Mouse (Mus musculus) liver, embryonic 16.5 days (tissue): ENCODE measurements around the gene Ndufv1. TPM values are rescaled to one million over a fixed set of nuclear protein-coding genes. Genes with fewer than 3 reads are reported as not detected.
A peak's percentile ranks its signal among the peaks of the same experiment; 100 is the strongest.

Source experiments
- ATAC-seq: fragments of 200-750 bp; cut with Nextera tagmentation; 2 replicates; pipeline ENCODE4 v1.8.0; 2017; ENCODE audit warnings: low read depth, mild to moderate bottlenecking, moderate number of reproducible peaks, moderate library complexity
- H3K27ac ChIP-seq: fragments of 300-500 bp; sonication (generic); 2 replicates; pipeline ENCODE4 v1.5.1; 2014; ENCODE audit warnings: mild to moderate bottlenecking, low read length
- H3K27me3 ChIP-seq: fragments of 300-500 bp; sonication (generic); 2 replicates; pipeline ENCODE4 v1.6.1; 2014; ENCODE audit warnings: low read depth, low read length, mixed read lengths; ENCODE audit not compliant: control insufficient read depth, insufficient read depth
- H3K36me3 ChIP-seq: fragments of 300-500 bp; sonication (generic); 2 replicates; pipeline ENCODE4 v1.6.1; 2014; ENCODE audit warnings: mild to moderate bottlenecking; ENCODE audit not compliant: control insufficient read depth, insufficient read depth
- H3K4me1 ChIP-seq: fragments of 300-500 bp; sonication (generic); 2 replicates; pipeline ENCODE4 v1.6.1; 2014; ENCODE audit warnings: low read depth, low read length, mixed read lengths; ENCODE audit not compliant: control insufficient read depth
- H3K4me2 ChIP-seq: fragments of 300-500 bp; sonication (generic); 2 replicates; pipeline ENCODE4 v1.6.1; 2014; ENCODE audit warnings: low read depth, low read length, mixed read lengths
- H3K4me3 ChIP-seq: fragments of 300-500 bp; sonication (generic); 2 replicates; pipeline ENCODE4 v1.5.1; 2014; ENCODE audit warnings: low read depth, mild to moderate bottlenecking, low read length
- H3K9ac ChIP-seq: fragments of 300-500 bp; sonication (generic); 2 replicates; pipeline ENCODE4 v1.6.1; 2014; ENCODE audit warnings: low read depth, low read length
- H3K9me3 ChIP-seq: fragments of 300-500 bp; sonication (generic); replicated peaks from 2 replicates; pipeline ENCODE4 v1.6.1; 2016; ENCODE audit warnings: low read length; ENCODE audit not compliant: control insufficient read depth
- WGBS: fragments of 180-500 bp; shearing (Covaris S2); extraction: QIAGEN DNeasy Blood & Tissue Kit; methylation state at CpG from one replicate; pipeline ENCODE4 v1.1.7; 2014; ENCODE audit not compliant: insufficient replicate concordance; 5-methylcytosine and 5-hydroxymethylcytosine counted together
- polyA plus RNA-seq: library from polyadenylated mRNA; unstranded; fragments of >200 nt; fragmentation: Nextera tagmentation; extraction: Ambion mirVana; gene quantifications from 2 replicates; pipeline ENCODE4 v1.2.1, GENCODE M21; 2015

Ndufv1 gene
- polyA plus RNA-seq, 1 experiment from 2014 or later, result 145 TPM

DNA sequence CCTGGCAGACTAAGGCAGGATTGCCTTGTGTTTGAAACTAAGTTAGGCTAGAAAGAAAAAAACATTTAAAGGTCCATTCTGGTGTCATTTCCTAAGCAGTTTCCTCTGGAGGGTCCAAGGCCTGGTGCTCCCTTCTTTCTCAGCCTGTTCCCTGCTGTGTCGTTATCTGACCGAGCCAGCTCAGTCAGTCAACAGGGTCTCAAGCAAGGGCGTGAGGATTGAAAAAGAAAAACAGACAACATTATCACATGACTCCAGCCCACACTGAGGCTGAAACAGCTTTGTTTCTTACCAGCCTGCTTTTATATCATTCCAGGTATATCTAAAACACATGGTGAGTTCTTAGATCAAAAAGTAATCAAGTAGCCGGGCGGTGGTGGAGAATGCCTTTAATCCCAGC lies 3.0 kb upstream of the Ndufv1 start:
- H3K27ac ChIP-seq, result peak overlapping the region; percentile 71
- 16% methylated on average over 5 of the region's 5 CpGs for WGBS
- peak; percentile 10; the same call in 1 of the 2 replicates for ATAC-seq
- no peaks in the 10 kb centered on the region; the same call in 1 of the 2 replicates for H3K36me3 ChIP-seq
- H3K27me3 ChIP-seq, result no peaks in the 10 kb centered on the region
- H3K4me3 ChIP-seq, result no peak overlapping the region
- no peak overlapping the region for H3K9ac ChIP-seq
- H3K4me2 ChIP-seq, result no peak overlapping the region
- peaks cover 47% of the 10 kb centered on the region for H3K4me1 ChIP-seq
- H3K9me3 ChIP-seq, result no peaks in the 10 kb centered on the region

GRCm38 (mm10) chr19:4014802-4015201 lies 2.2 kb upstream of the Ndufv1 start:
- Histone ChIP-seq H3K9ac (no peak overlapping the region), H3K36me3 (peaks cover 2% of the 10 kb centered on the region; the same call in 1 of the 2 replicates), H3K4me1 (peaks cover 47% of the 10 kb centered on the region), H3K27me3 (no peaks in the 10 kb centered on the region), H3K4me3 (no peak overlapping the region), H3K9me3 (no peaks in the 10 kb centered on the region), H3K27ac (peak overlapping the region; percentile 71), H3K4me2 (no peak overlapping the region)
- no peak for ATAC-seq

- Histone ChIP-seq H3K27me3 (no peaks in the 10 kb centered on the region), H3K9ac (peak overlapping the region; percentile 84), H3K9me3 (no peaks in the 10 kb centered on the region), H3K4me3 (peak overlapping the region; percentile 92), H3K4me1 (peaks cover 34% of the 10 kb centered on the region), H3K36me3 (peaks cover 8% of the 10 kb centered on the region), H3K27ac (peak overlapping the region; percentile 78), H3K4me2 (peak overlapping the region; percentile 80)
- ATAC-seq, result peak; percentile 22
- WGBS, result 13% methylated on average over 9 of the region's 9 CpGs
Observed at GRCm38 (mm10) chr19:4013066-4013465, 460 bp upstream of the Ndufv1 start.

DNA sequence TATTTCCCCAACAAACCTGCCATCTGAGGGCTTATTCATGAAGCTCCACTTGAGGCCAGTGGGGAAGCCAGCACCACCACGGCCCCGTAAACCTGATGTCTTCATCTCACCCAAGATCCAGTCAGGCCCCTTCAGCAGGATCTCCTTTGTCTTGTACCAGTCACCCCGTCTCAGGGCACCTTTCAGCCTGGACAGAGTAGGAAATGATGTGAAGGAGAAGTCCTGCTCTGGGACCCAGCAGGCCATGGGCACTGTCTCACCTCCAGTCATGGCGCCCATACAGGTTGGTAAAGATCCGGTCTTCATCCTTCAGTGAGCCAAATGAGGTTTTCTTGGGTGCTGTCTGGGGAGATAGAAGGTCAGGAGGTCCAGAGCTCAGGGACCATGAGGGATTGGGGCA lies 1.5 kb downstream of the Ndufv1 start:
- Histone ChIP-seq H3K4me2 (no peak overlapping the region), H3K27me3 (no peaks in the 10 kb centered on the region), H3K9me3 (no peaks in the 10 kb centered on the region), H3K9ac (no peak overlapping the region), H3K36me3 (peaks cover 26% of the 10 kb centered on the region), H3K4me3 (no peak overlapping the region), H3K27ac (no peak overlapping the region), H3K4me1 (peaks cover 32% of the 10 kb centered on the region)
- 89% methylated on average over 5 of the region's 5 CpGs for WGBS
- ATAC-seq, result no peak

DNA sequence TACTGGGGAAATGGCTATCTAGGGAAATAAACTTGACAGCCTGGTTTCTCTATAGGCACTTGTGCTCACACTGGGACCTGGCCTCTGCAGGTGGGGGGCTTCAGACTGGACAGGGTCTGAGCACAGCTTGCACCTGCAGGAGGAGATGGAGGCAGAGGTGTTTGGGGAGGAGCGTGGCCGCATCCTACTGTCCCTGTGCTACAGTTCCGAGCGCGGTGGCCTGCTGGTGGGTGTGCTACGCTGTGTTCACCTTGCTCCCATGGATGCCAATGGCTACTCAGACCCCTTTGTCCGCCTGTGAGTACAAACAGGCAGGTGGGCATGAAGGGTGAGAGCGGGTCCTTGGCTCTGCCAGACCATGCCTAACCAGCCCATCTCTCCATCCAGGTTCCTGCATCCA lies 6.6 kb downstream of the Ndufv1 start:
- Histone ChIP-seq H3K36me3 (peaks cover 29% of the 10 kb centered on the region), H3K4me2 (no peak overlapping the region), H3K9ac (no peak overlapping the region), H3K4me3 (no peak overlapping the region), H3K9me3 (no peaks in the 10 kb centered on the region), H3K27me3 (no peaks in the 10 kb centered on the region), H3K27ac (no peak overlapping the region), H3K4me1 (peaks cover 8% of the 10 kb centered on the region)
- ATAC-seq, result no peak
- WGBS, result 81% methylated on average over 8 of the region's 8 CpGs

- no peaks in the 10 kb centered on the region for H3K9me3 ChIP-seq
- peaks cover 28% of the 10 kb centered on the region for H3K36me3 ChIP-seq
- no peak overlapping the region for H3K27ac ChIP-seq
- H3K27me3 ChIP-seq, result no peaks in the 10 kb centered on the region
- H3K4me1 ChIP-seq, result peaks cover 10% of the 10 kb centered on the region
- no peak overlapping the region for H3K4me3 ChIP-seq
- no peak for ATAC-seq
- no peak overlapping the region for H3K9ac ChIP-seq
- H3K4me2 ChIP-seq, result no peak overlapping the region
- 79% methylated on average over 9 of the region's 9 CpGs for WGBS
Observed at GRCm38 (mm10) chr19:4005091-4005490, 7.5 kb downstream of the Ndufv1 start.

DNA sequence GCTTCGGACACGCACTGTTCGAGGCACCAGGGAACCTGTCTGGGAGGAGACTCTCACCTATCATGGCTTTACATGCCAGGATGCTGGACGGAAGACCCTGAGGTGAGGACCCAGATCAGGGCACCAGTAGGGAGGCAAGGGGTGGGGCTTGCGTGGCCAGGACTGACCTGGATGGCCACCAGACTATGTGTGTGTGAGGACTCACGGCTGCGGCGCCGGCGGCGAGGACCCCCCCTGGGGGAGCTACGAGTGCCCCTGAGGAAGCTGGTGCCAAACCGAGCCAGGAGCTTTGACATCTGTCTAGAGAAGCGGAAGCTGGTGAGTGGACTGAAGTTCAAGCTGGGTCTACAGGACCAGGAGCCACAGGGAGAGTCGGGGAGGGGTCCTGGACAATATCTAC lies 8.3 kb downstream of the Ndufv1 start:
- Histone ChIP-seq H3K9me3 (no peaks in the 10 kb centered on the region), H3K4me3 (no peak overlapping the region), H3K4me2 (no peak overlapping the region), H3K27me3 (no peaks in the 10 kb centered on the region), H3K9ac (no peak overlapping the region), H3K27ac (no peak overlapping the region), H3K36me3 (peaks cover 27% of the 10 kb centered on the region), H3K4me1 (peaks cover 16% of the 10 kb centered on the region)
- 77% methylated on average over 15 of the region's 15 CpGs for WGBS
- no peak for ATAC-seq

DNA sequence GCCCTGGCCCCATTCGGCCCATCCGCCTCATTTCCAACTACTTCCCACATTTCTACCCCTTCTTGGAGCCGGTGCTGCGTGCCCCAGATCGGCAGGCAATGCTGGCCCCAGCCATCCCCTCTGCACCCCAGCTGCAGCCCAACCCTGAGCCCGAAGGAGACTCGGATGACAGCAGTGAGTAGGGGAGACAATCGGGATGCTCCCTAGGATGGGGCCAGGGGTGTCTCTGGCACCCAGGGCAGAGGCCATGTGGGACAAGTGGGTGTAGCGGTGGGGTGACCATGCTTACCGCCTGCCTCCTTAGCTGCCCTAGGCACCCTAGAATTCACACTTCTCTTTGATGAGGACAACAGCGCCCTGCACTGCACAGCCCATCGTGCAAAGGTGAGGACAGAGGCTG lies 9.0 kb downstream of the Ndufv1 start:
- WGBS, result 75% methylated on average over 12 of the region's 12 CpGs
- Histone ChIP-seq H3K27ac (no peak overlapping the region), H3K4me1 (peaks cover 17% of the 10 kb centered on the region), H3K9ac (no peak overlapping the region), H3K27me3 (no peaks in the 10 kb centered on the region), H3K4me3 (no peak overlapping the region), H3K9me3 (no peaks in the 10 kb centered on the region), H3K4me2 (no peak overlapping the region), H3K36me3 (peaks cover 27% of the 10 kb centered on the region)
- no peak for ATAC-seq

DNA sequence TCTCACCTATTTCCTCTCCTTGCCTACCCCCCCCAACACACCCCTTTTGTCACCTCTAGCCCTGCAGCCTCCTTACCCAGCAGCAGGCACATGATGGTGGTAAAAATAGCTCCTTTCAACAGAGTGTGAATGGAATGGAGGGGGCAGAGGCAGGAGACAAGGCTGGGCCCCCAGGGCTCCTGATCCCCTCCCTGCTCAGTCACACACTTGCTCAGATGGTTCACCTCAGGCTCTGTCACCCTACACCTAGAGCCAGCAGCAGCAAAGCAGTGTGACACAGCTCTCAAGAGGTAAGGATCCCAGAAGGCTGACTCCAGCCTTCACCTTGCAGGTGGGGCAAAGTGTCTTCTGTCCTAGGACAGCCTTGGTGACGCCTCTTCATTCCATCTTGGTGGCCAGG lies 9.5 kb downstream of the Ndufv1 start, which contains the start of gene Doc2g:
Doc2g (plus strand) TSS at position 202 of the 400 bp plus-strand sequence.
- H3K4me2 ChIP-seq, result no peak within 1 kb of the TSS
- ATAC-seq, result no peak
- 78% methylated on average over 1 of the region's 1 CpGs for WGBS
- H3K9ac ChIP-seq, result no peak within 1 kb of the TSS
- no peaks in the 10 kb centered on the region for H3K27me3 ChIP-seq
- no peaks in the 10 kb centered on the region for H3K9me3 ChIP-seq
- no peak within 1 kb of the TSS for H3K27ac ChIP-seq
- H3K4me3 ChIP-seq, result no peak within 1 kb of the TSS
- H3K4me1 ChIP-seq, result peaks cover 17% of the 10 kb centered on the region
- peaks cover 21% of the 10 kb centered on the region for H3K36me3 ChIP-seq
